Mouse (Mus musculus) gastrocnemius, adult 8-10 months (tissue): ENCODE results near the gene Sdsl. TPM values are rescaled to one million over a fixed set of nuclear protein-coding genes. Genes with fewer than 3 reads are reported as not detected.

Experiments used
- DNase-seq, 2 experiments: peaks; one replicate each; pipeline ENCODE4 v3.0.0; 2022; ENCODE audit warnings: low spot score in 2 of 2
- total RNA-seq, 4 experiments: library from RNA; stranded (reverse); gene quantifications; 2 replicates each; pipeline ENCODE4 v1.2.4; 2022

Gene Sdsl
- total RNA-seq, 4 experiments from 2014 or later, result 0.32 to 0.73 (median 0.66) TPM

GRCm38 (mm10) chr5:120429692-120430091 lies 42.9 kb downstream of the Sdsl start:
- DNase-seq, result no peak

- no peak for DNase-seq
Observed at GRCm38 (mm10) chr5:120428990-120429389, 43.6 kb downstream of the Sdsl start.

GRCm38 (mm10) chr5:120428189-120428838 lies 44.3 kb downstream of the Sdsl start:
- DNase-seq, result no peak

- DNase-seq, result no peak
Observed at GRCm38 (mm10) chr5:120427451-120427938, 45.1 kb downstream of the Sdsl start.

- DNase-seq, result no peak
Observed at GRCm38 (mm10) chr5:120426572-120426971, 46.0 kb downstream of the Sdsl start.

- DNase-seq, result no peak
Observed at GRCm38 (mm10) chr5:120425711-120426110, 46.9 kb downstream of the Sdsl start.

- no peak for DNase-seq
Observed at GRCm38 (mm10) chr5:120424657-120425056, 48.0 kb downstream of the Sdsl start.

- DNase-seq, result no peak
Observed at GRCm38 (mm10) chr5:120424039-120424438, 48.6 kb downstream of the Sdsl start.

- no peak for DNase-seq
Observed at GRCm38 (mm10) chr5:120420106-120420505, 52.5 kb downstream of the Sdsl start.

GRCm38 (mm10) chr5:120413436-120413835 lies 59.2 kb downstream of the Sdsl start:
- no peak for DNase-seq

GRCm38 (mm10) chr5:120409385-120410378 lies 62.9 kb downstream of the Sdsl start:
- no peak for DNase-seq

GRCm38 (mm10) chr5:120408933-120409332 lies 63.7 kb downstream of the Sdsl start:
- no peak for DNase-seq

Other genes starting within 250 kb of the Sdsl start
- gene Lhx5, start 41.1 kb downstream of the Sdsl start, total RNA-seq, result not detected
- under 1 TPM; 0.45 to 0.99 (median 0.60) TPM for gene Sds, start 3.7 kb upstream of the Sdsl start, total RNA-seq
- gene Plbd2, start 30.8 kb upstream of the Sdsl start, total RNA-seq, result 10 to 100 TPM; 40.5 to 44.7 (median 42.1) TPM
- gene Slc8b1, start 38.4 kb upstream of the Sdsl start, total RNA-seq, result 10 to 100 TPM in 1 of 4 experiments, 1 to 10 TPM in 3; 6.0 to 10.7 (median 6.5) TPM
- 10 to 100 TPM; 39.3 to 42.7 (median 41.5) TPM for gene Tpcn1, start 115.9 kb upstream of the Sdsl start, total RNA-seq
- gene Iqcd, start 116.2 kb upstream of the Sdsl start, total RNA-seq, result not detected
- 1 to 10 TPM; 4.9 to 8.3 (median 6.4) TPM for gene Rita1, start 139.8 kb upstream of the Sdsl start, total RNA-seq
- gene Ddx54, start 139.9 kb upstream of the Sdsl start, total RNA-seq, result 10 to 100 TPM; 16.7 to 19.7 (median 17.3) TPM
- gene Cfap73, start 161.4 kb upstream of the Sdsl start, total RNA-seq, result not detected
- not detected for gene Rasal1, start 176.0 kb upstream of the Sdsl start, total RNA-seq
- gene Dtx1, start 239.1 kb upstream of the Sdsl start, total RNA-seq, result 1 to 10 TPM in 1 of 4 experiments, under 1 TPM in 3; 0.22 to 1.3 (median 0.31) TPM